Mouse (Mus musculus) leukemia stem cell, adult 10-12 weeks (primary cell): ENCODE results near the gene Arhgef40. TPM values are rescaled to one million over a fixed set of nuclear protein-coding genes. Genes with fewer than 3 reads are reported as not detected.

Source experiments
- polyA plus RNA-seq: library from polyadenylated mRNA; stranded (reverse); fragments of >175 nt; gene quantifications from 2 replicates; pipeline ENCODE4 v1.2.3, GENCODE M21; 2012; ENCODE audit warnings: low replicate concordance

Arhgef40 gene
- polyA plus RNA-seq = 192 and 325 TPM in 2 replicates

DNA sequence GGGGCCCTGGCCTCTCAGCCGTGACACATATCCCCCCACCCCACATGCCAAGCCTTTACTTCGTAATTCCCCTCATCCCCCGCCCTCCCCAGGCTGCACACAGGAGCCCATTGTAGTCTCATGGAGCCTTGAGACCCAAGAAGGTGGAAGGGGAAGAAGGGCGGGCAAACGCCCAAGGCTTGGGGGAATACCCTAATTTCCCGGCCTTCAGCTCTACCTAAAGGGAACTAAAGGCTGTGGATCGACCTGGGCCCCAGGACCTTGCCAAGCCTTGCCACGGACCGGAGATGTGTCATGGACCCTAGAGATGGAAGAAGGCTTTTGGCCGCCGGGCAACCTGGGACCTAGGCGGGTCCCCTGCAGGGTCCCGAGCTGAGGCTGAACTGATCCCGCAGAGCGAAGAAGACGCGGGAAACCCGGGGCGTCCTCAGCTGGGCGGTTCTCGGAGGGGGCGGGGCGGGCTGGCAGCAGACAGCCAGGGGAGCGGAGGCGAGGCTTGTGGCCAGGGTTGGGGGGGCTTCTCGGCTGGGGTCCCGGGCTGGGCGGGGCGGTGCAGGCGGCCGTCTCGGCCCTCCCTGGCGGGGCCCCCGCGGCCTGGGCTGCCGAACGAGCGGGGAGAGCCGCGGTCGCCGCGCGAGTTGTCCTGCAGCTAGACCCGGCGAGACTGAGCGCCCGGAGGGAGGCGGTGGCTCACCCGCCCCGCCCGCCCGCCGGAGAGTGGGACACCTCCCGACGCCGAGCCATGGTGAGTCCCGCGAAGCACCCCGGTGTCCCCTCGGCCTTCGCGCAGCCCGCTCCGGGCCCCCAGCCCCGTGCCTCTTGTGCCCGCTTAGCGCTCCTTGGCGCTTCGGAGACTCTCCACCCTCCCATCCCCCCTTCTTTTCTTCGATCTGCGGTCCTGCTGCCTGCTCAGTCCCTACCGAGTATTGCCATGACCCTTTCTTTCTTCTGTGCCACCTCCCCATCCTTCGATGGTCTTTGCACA lies at the start of gene Arhgef40:
TSS of gene Arhgef40 (plus strand) at position 473 of the 985 bp plus-strand sequence.

DNA sequence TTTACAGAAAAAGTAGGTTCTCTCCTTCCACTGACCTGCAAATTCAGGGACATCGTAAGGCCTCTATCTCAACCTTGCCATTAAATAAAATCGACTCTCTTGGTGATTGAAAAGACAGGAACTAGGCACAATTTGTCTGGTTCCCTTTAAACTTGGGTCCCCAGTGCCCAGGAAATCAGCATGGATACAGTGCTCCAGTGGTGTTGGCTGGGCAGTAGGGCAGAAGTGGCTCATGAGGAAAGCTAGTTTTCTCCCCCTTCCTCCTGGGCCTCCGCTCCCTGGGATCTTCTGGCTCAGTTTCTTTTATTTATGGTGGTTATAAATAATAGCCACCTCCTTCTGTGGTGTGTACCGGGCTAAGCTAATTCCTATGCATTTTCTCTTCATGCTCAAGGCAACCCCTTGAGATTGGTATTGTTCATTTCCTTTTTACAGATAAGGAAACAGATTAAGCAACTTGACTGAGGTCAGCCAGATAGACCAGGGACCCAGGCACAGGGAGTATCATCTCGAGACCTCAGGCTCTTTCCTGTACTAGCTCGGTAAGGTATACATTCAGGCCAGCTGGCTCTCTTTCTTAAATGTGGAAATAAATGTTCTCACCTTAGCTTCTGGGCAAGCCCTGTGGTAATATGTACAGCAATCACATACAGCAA lies 31.1 kb downstream of the Arhgef40 start, which contains the start of gene Tmem253:
TSS of gene Tmem253 (plus strand) at position 214 of the 656 bp plus-strand sequence.

DNA sequence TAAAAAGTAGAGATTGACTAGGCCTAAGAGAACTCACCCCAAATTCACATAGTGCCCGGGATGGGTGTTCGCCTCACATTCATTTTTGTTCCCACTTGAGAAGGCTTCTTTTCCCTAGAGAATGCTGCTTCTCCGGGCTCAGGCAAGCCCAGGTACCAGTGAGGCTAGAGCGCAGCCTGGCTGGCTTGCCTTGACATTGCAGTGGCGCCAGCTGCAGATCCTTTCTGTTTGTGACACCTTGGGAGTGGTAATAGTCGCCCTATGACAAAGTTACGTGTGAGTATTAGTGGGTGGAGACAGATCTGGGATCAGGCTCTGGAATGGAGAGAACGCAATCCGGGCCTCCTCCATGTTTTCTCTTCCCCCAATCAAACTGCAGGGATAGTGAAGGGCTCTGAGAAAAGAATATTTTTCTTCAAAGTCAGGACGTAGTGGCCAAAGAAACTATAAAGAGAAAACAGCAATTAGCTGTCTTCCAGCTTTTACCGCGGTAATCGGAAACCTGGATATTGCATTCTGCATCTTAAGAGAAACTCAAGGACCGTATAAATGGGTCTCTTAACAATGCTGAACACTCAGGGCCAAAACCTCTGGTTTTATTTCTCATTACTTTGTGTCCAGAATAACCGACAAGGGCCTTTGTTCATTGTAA lies 36.1 kb downstream of the Arhgef40 start, which contains the start of gene Zfp219:
TSS of gene Zfp219 (minus strand) at position 248 of the 652 bp plus-strand sequence.

DNA sequence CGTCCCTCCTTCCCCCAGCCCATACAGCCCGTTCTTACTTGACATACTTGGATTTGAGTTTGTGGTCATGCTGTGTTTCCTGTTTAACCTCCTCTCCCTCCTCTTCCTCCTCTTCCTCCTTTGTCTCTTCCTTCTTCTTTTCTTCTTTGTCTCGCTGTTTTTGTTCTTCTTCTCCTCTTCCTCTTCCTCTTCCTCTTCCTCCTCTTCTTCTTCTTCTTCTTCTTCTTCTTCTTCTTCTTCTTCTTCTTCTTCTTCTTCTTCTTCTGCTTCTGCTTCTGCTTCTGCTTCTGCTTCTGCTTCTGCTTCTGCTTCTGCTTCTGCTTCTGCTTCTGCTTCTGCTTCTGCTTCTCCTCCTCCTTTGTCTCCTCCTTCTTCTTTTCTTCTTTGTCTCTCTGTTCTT lies 57.8 kb downstream of the Arhgef40 start, which contains the start of gene Olfr221:
TSS of gene Olfr221 (minus strand) at position 101 of the 400 bp plus-strand sequence.

Other genes starting within 250 kb of the Arhgef40 start
- gene Ang4, start 211.1 kb upstream of the Arhgef40 start, polyA plus RNA-seq = not detected in 2 replicates
- not detected in 2 replicates for gene AY358078, start 184.7 kb upstream of the Arhgef40 start, polyA plus RNA-seq
- not detected in 2 replicates for gene Ear6, start 131.0 kb upstream of the Arhgef40 start, polyA plus RNA-seq
- gene Mettl17, start 99.9 kb upstream of the Arhgef40 start, polyA plus RNA-seq = 1.7 and 22.2 TPM in 2 replicates
- 0.07 TPM in 1 of 2 replicates, not detected in the other for gene Slc39a2, start 91.8 kb upstream of the Arhgef40 start, polyA plus RNA-seq
- 2.5 and 3.3 TPM in 2 replicates for gene Ndrg2, start 70.6 kb upstream of the Arhgef40 start, polyA plus RNA-seq
- not detected in 2 replicates for gene Tppp2, start 66.3 kb upstream of the Arhgef40 start, polyA plus RNA-seq
- not detected in 2 replicates for gene Rnase13, start 61.9 kb upstream of the Arhgef40 start, polyA plus RNA-seq
- not detected in 2 replicates for gene Tmem253, start 30.9 kb downstream of the Arhgef40 start, polyA plus RNA-seq
- 60.3 and 76.3 TPM in 2 replicates for gene Zfp219, start 36.0 kb downstream of the Arhgef40 start, polyA plus RNA-seq
- gene Olfr221, start 57.7 kb downstream of the Arhgef40 start, polyA plus RNA-seq = not detected in 2 replicates
- gene Hnrnpc, start 119.3 kb downstream of the Arhgef40 start, polyA plus RNA-seq = 8.3 and 14.3 TPM in 2 replicates
- gene Rpgrip1, start 126.0 kb downstream of the Arhgef40 start, polyA plus RNA-seq = 0.23 and 0.32 TPM in 2 replicates
- gene Supt16, start 212.7 kb downstream of the Arhgef40 start, polyA plus RNA-seq = 7.6 and 27.2 TPM in 2 replicates